ENCODE assay signal across 8 mouse cellular contexts in the genomic region with DNA sequence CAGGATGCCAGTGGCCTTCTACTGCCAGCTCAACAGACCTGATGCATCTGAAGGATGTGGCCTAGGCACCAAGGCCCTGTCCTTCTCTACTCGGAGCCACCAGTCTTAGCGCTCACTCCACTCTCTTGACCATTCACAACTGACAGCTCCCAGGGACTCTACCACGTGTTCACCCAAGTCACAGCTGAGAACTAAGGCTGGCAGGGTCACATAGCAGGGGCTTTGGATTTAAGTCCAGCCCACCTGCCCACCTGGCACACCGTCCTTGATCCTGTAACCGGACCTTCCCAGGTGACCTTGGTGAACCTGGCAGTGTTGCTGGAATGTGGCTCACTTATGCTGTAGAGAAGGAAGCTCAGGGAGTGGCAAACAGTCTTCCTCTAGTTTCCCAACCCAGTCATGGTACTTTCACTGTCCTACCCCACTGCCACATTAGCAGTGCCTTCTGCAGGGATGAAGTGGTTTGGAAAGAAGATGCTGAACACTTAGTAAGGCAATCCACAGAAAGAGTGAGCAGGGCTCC. TPM values are rescaled to one million over a fixed set of nuclear protein-coding genes. Genes with fewer than 3 reads are reported as not detected.
DNase-seq lines count a peak whose midpoint lies in the region; ATAC-seq and TF ChIP-seq lines count a peak whose summit lies in the region.

No protein-coding gene starts in this region.

- no peak for DNase-seq in heart, adult 2 months
- no peak for DNase-seq in heart, adult 8-10 months (ENCODE audit: low spot score)
- DNase-seq in testis, postnatal 14 days (ENCODE audit: low spot score) = no peak
- no peak for DNase-seq in left cerebral cortex, adult 8-10 months (ENCODE audit: low spot score in 2 of 2)
- DNase-seq in adrenal gland, postnatal 14 days = no peak

- peaks cover 10% of the 10 kb centered on the region for H3K4me1 ChIP-seq in heart, adult 2 months (ENCODE audit: control insufficient read depth, insufficient read depth, low read length)
- peaks cover 15% of the 10 kb centered on the region for H3K4me1 ChIP-seq in bone marrow macrophage, adult 2 months (ENCODE audit: control insufficient read depth, insufficient read depth, low read length)
- peaks cover 60% of the 10 kb centered on the region for H3K4me1 ChIP-seq in hindbrain, embryonic 13.5 days (replicated peaks)
- peaks cover 36% of the 10 kb centered on the region for H3K4me1 ChIP-seq in megakaryocyte, embryonic 14.5 days

- H3K27me3 ChIP-seq in heart, adult 2 months (ENCODE audit: control insufficient read depth, insufficient read depth, low read length) = no peaks in the 10 kb centered on the region
- no peaks in the 10 kb centered on the region for H3K27me3 ChIP-seq in hindbrain, embryonic 13.5 days
- H3K27me3 ChIP-seq in megakaryocyte, embryonic 14.5 days (replicated peaks) = peaks cover 83% of the 10 kb centered on the region

- TF ChIP-seq EP300 in heart, adult 2 months (IDR thresholded peaks at IDR 0.05; ENCODE audit: insufficient read depth, low read depth, low read length) = no peak

- intact Hi-C loops in heart, adult 2 months (cut with DNase I) = no loop called here

- H3K9ac ChIP-seq in heart, adult 2 months (ENCODE audit: low read depth, low read length) = peak overlapping the region; percentile 22; the same call in 1 of the 2 replicates
- peak overlapping the region; percentile 77 for H3K9ac ChIP-seq in hindbrain, embryonic 13.5 days

- ATAC-seq in hindbrain, embryonic 13.5 days (ENCODE audit: low FRiP score) = peak; percentile 7; the same call in 1 of the 2 replicates

- H3K4me3 ChIP-seq in heart, adult 2 months = peak overlapping the region; percentile 31
- H3K4me3 ChIP-seq in bone marrow macrophage, adult 2 months (ENCODE audit: insufficient read depth, low read length) = peak overlapping the region; percentile 38
- H3K4me3 ChIP-seq in hindbrain, embryonic 13.5 days = peak overlapping the region; percentile 41; the same call in 1 of the 2 replicates
- H3K4me3 ChIP-seq in megakaryocyte, embryonic 14.5 days (replicated peaks) = peak overlapping the region; percentile 83

- peak overlapping the region; percentile 86 for H3K27ac ChIP-seq in heart, adult 2 months
- no peak overlapping the region for H3K27ac ChIP-seq in bone marrow macrophage, adult 2 months (ENCODE audit: insufficient read depth, low read depth, low read length)
- peak overlapping the region; percentile 88 for H3K27ac ChIP-seq in hindbrain, embryonic 13.5 days

- H3K9me3 ChIP-seq in hindbrain, embryonic 13.5 days = no peaks in the 10 kb centered on the region
- H3K9me3 ChIP-seq in megakaryocyte, embryonic 14.5 days = no peaks in the 10 kb centered on the region

- WGBS in heart, adult 2 months = 67% methylated on average over 5 of the region's 5 CpGs
- WGBS in hindbrain, embryonic 13.5 days = 81% methylated on average over 5 of the region's 5 CpGs

- TF ChIP-seq CTCF in heart, adult 2 months (IDR thresholded peaks at IDR 0.05) = no peak
- TF ChIP-seq CTCF in bone marrow macrophage, adult 2 months (IDR thresholded peaks at IDR 0.05; ENCODE audit: low read depth, low read length) = no peak

- H3K4me2 ChIP-seq in hindbrain, embryonic 13.5 days = peak overlapping the region; percentile 65

- TF ChIP-seq POLR2A in heart, adult 2 months (IDR thresholded peaks at IDR 0.05; ENCODE audit: insufficient read depth, low read depth, low read length) = no peak
- TF ChIP-seq POLR2A in bone marrow macrophage, adult 2 months (IDR thresholded peaks at IDR 0.05; ENCODE audit: borderline replicate concordance, low read depth, low read length) = no peak

- H3K79me2 ChIP-seq in heart, adult 2 months (replicated peaks; ENCODE audit: control insufficient read depth, insufficient read depth, low read length) = no peaks in the 10 kb centered on the region

- no peaks in the 10 kb centered on the region for H3K36me3 ChIP-seq in heart, adult 2 months (ENCODE audit: control insufficient read depth, insufficient read depth, low read length)
- no peaks in the 10 kb centered on the region for H3K36me3 ChIP-seq in hindbrain, embryonic 13.5 days
- H3K36me3 ChIP-seq in megakaryocyte, embryonic 14.5 days (replicated peaks; ENCODE audit: low read length) = no peaks in the 10 kb centered on the region

RNA-seq across cellular contexts. Expression of gene Angptl2, which starts 0.6 kb away (rescaled TPM):
- total RNA-seq in heart, adult 2 months (2021) = 10 to 100 TPM; 45.3 to 46.2 TPM
- 91.4 and 128 TPM in 2 replicates for polyA plus RNA-seq in heart, adult 2 months (2012; rRNA removed)
- total RNA-seq in heart, adult 8-10 months (2022) = 10 to 100 TPM; 32.9 to 57.7 (median 53.5) TPM
- polyA plus RNA-seq in bone marrow macrophage, adult 2 months (2012; ENCODE audit: insufficient read depth, insufficient read length, missing spikeins) = 13.1 and 15.1 TPM in 2 replicates
- 16.9 and 17.9 TPM in 2 replicates for polyA plus RNA-seq in hindbrain, embryonic 13.5 days (2015; fragmentation: Nextera tagmentation; extraction: Ambion mirVana)
- polyA plus RNA-seq in megakaryocyte, embryonic 14.5 days (2012; ENCODE audit: insufficient read depth, low replicate concordance) = 0.28 TPM in 1 of 2 replicates, not detected in the other
- 1 to 10 TPM; 4.0 to 4.7 (median 4.3) TPM for total RNA-seq in left cerebral cortex, adult 8-10 months (2022)
- total RNA-seq in adrenal gland, postnatal 14 days (2021) = 35.6 and 36.8 TPM in 2 replicates

Comparison
In these comparisons a context has a peak if more than half of its experiments do, and no peak if none do; other contexts are left out.
1. H3K4me3 ChIP-seq: peak in every context shown above with its lines; median percentile 83 in megakaryocyte, embryonic 14.5 days; 41 in hindbrain, embryonic 13.5 days; 38 in bone marrow macrophage, adult 2 months; 31 in heart, adult 2 months.